Mouse (Mus musculus): Measurements from ENCODE around the gene Abca17.

- no peak for TF ChIP-seq POLR2A (IDR thresholded peaks at IDR 0.05; ENCODE audit: control insufficient read depth, low read depth, low read length)
- TF ChIP-seq CTCF (IDR thresholded peaks at IDR 0.05; ENCODE audit: control insufficient read depth, insufficient read depth, insufficient replicate concordance, low read depth, low read length), result no peak
Measured at GRCm38 (mm10) chr17:24259702-24260101, 91.2 kb downstream of the Abca17 start.
